Mouse (Mus musculus) urinary bladder, adult 2 months (tissue): Measurements from ENCODE around the gene Abcb6. TPM values are rescaled to one million over a fixed set of nuclear protein-coding genes. Genes with fewer than 3 reads are reported as not detected.

ENCODE experiments used
- DNase-seq: peaks from one replicate; pipeline ENCODE4 v3.0.0; 2022; ENCODE audit warnings: low spot score
- polyA plus RNA-seq: library from polyadenylated mRNA; depleted of rRNA; stranded (reverse); fragments of >200 nt; gene quantifications from 2 replicates; pipeline ENCODE4 v1.2.3, GENCODE M21; 2012

Abcb6 gene
- polyA plus RNA-seq, 1 experiment: 13.4 TPM

- DNase-seq: no peak
Measured at GRCm38 (mm10) chr1:75201236-75201635, 21.0 kb upstream of the Abcb6 start.

GRCm38 (mm10) chr1:75192452-75192851 lies 12.3 kb upstream of the Abcb6 start:
- no peak for DNase-seq

GRCm38 (mm10) chr1:75191622-75192402 lies 11.6 kb upstream of the Abcb6 start, which contains the start of the genes Ankzf1 and Atg9a:
Gene Ankzf1, plus strand, starts transcription at chr1:75192151.
Gene Atg9a, minus strand, starts transcription at chr1:75192196.
- peak; percentile 83 for DNase-seq

- no peak for DNase-seq
Measured at GRCm38 (mm10) chr1:75191258-75191621, 11.0 kb upstream of the Abcb6 start.

GRCm38 (mm10) chr1:75190577-75190976 lies 10.4 kb upstream of the Abcb6 start:
- no peak for DNase-seq

- no peak for DNase-seq
Measured at GRCm38 (mm10) chr1:75187914-75188483, 7.8 kb upstream of the Abcb6 start.

GRCm38 (mm10) chr1:75187126-75187525 lies 6.9 kb upstream of the Abcb6 start:
- no peak for DNase-seq

- no peak for DNase-seq
Measured at GRCm38 (mm10) chr1:75185495-75185894, 5.3 kb upstream of the Abcb6 start.

GRCm38 (mm10) chr1:75182160-75182559 lies 2.0 kb upstream of the Abcb6 start:
- DNase-seq: no peak

GRCm38 (mm10) chr1:75181377-75181870 lies 1.2 kb upstream of the Abcb6 start:
- DNase-seq: no peak

- DNase-seq: no peak
Measured at GRCm38 (mm10) chr1:75180741-75181140, 549 bp upstream of the Abcb6 start.

- DNase-seq: no peak
Measured at GRCm38 (mm10) chr1:75179334-75180104, 673 bp downstream of the Abcb6 start.

GRCm38 (mm10) chr1:75168472-75169464 lies 11.4 kb downstream of the Abcb6 start, which contains the start of gene Zfand2b:
Gene Zfand2b, plus strand, starts transcription at chr1:75168646.
- DNase-seq: peak; percentile 95

GRCm38 (mm10) chr1:75168093-75168471 lies 12.1 kb downstream of the Abcb6 start:
- DNase-seq: no peak

GRCm38 (mm10) chr1:75160256-75160617 lies 20.0 kb downstream of the Abcb6 start:
- no peak for DNase-seq

GRCm38 (mm10) chr1:75159540-75160255 lies 20.5 kb downstream of the Abcb6 start:
- no peak for DNase-seq

GRCm38 (mm10) chr1:75158990-75159389 lies 21.2 kb downstream of the Abcb6 start:
- no peak for DNase-seq

- DNase-seq: no peak
Measured at GRCm38 (mm10) chr1:75155837-75156236, 24.4 kb downstream of the Abcb6 start.

- no peak for DNase-seq
Measured at GRCm38 (mm10) chr1:75148727-75149126, 31.5 kb downstream of the Abcb6 start.

- no peak for DNase-seq
Measured at GRCm38 (mm10) chr1:75147411-75148135, 32.6 kb downstream of the Abcb6 start.
